Mouse (Mus musculus) olfactory bulb, adult 2 months (tissue): ENCODE measurements around the gene Samd1.
"Not testable (repeated sequence)": the region's sequence is repeated elsewhere in the genome, so short reads cannot be mapped to it uniquely, and the experiment has no call there.

ENCODE experiments used
- CTCF ChIP-seq: fragments of 200-500 bp; IDR thresholded peaks from 2 replicates; pipeline ENCODE4 v1.5.1; 2012; ENCODE audit warnings: low read depth, mild to moderate bottlenecking, low read length, moderate library complexity; ENCODE audit not compliant: insufficient read depth
- POLR2A ChIP-seq: fragments of 200-500 bp; IDR thresholded peaks from 2 replicates; pipeline ENCODE4 v1.6.1; 2012; ENCODE audit warnings: mild to moderate bottlenecking, low read depth, low read length, moderate library complexity; ENCODE audit not compliant: insufficient read depth

- TF ChIP-seq CTCF, POLR2A: not testable (repeated sequence)
These were observed 8.0 kb downstream of the Samd1 start for GRCm38 (mm10) chr8:84005502-84005901.
